Mouse (Mus musculus): Measurements from ENCODE around the gene Rbms3. TPM values are rescaled to one million over a fixed set of nuclear protein-coding genes. Genes with fewer than 3 reads are reported as not detected.

Rbms3 gene
- polyA plus RNA-seq, 1 experiment from 2014 or later: 76.1 TPM

DNA sequence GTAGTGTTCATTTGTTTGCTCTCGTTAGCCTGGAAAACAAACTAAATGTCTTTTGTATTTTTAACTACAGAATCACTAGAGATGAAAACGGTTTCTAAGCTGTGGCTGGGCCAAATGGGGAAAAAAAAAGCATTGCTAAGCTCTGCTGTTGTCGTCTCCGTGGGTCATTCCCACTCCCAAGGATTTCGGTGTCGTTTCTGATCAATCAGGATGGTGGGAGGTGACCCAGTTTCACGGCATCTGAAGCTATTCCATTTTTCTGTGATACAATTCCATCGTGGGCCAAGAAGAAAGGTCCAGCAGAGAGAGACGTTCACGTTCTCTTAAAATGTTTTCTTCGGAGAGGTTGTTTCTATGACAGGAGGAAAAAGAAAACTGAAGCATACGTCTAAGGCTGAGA lies 354.9 kb downstream of the Rbms3 start:
- Histone ChIP-seq H3K9ac (ENCODE audit: low read length) (no peak overlapping the region), H3K9me3 (replicated peaks; ENCODE audit: control insufficient read depth, low read length) (no peaks in the 10 kb centered on the region), H3K27me3 (ENCODE audit: control insufficient read depth, insufficient read depth, low read length) (no peaks in the 10 kb centered on the region), H3K4me1 (ENCODE audit: control insufficient read depth, insufficient read depth, low read length) (no peaks in the 10 kb centered on the region), H3K36me3 (ENCODE audit: control insufficient read depth, insufficient read depth, low read length) (no peaks in the 10 kb centered on the region), H3K4me2 (ENCODE audit: low read depth, low read length) (no peak overlapping the region), H3K4me3 (replicated peaks; ENCODE audit: low read length) (no peak overlapping the region), H3K27ac (ENCODE audit: low read length) (no peak overlapping the region)
- WGBS: 84% methylated on average over 12 of the region's 12 CpGs
- ATAC-seq (ENCODE audit: insufficient read depth, low FRiP score): no peak

DNA sequence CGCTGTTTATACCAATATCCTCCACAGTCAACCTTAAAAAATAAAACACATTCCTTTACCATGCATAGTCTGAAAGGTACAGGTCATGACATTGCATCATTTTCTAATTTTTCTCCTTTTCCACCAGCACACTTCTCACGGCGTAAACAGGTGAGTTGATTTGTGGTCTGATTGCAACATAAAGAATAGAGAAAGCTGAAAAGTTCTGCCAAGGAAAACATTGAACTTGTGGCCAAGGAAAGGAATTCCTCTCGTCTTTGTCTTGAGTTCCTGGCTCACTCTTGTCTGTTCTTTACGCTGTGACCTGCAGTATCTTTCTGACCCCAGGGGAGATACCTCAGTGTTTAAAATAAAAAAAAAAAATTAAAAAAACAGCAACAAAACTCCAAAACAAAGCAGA lies 370.1 kb downstream of the Rbms3 start:
- Histone ChIP-seq H3K4me3 (replicated peaks; ENCODE audit: low read length) (no peak overlapping the region), H3K27ac (ENCODE audit: low read length) (no peak overlapping the region), H3K9ac (ENCODE audit: low read length) (no peak overlapping the region), H3K4me1 (ENCODE audit: control insufficient read depth, insufficient read depth, low read length) (no peaks in the 10 kb centered on the region), H3K36me3 (ENCODE audit: control insufficient read depth, insufficient read depth, low read length) (no peaks in the 10 kb centered on the region), H3K9me3 (replicated peaks; ENCODE audit: control insufficient read depth, low read length) (no peaks in the 10 kb centered on the region), H3K27me3 (ENCODE audit: control insufficient read depth, insufficient read depth, low read length) (no peaks in the 10 kb centered on the region), H3K4me2 (ENCODE audit: low read depth, low read length) (no peak overlapping the region)
- no peak for ATAC-seq (ENCODE audit: insufficient read depth, low FRiP score)
- 83% methylated on average over 5 of the region's 5 CpGs for WGBS

DNA sequence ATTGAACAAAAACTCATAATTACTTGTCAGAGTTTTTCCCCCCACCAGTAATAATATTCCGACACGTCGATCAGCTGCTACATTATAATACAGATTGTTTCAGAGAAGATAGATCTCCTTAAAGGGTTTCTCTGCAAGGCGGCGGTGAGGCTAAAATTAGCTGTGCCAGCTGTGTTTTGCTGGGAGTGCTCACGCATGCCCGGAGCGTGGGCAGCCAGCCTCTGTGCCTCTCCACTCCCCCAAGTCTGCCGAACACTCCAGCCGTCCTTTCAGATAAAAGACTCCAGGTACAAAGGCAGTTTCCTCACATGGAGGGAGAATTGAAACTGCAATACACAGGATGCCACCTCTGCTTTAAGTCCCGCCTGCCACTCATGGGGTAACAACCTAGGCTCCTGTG lies 376.4 kb downstream of the Rbms3 start:
- no peaks in the 10 kb centered on the region for H3K36me3 ChIP-seq (ENCODE audit: control insufficient read depth, insufficient read depth, low read length)
- no peak for ATAC-seq (ENCODE audit: insufficient read depth, low FRiP score)
- H3K27me3 ChIP-seq (ENCODE audit: control insufficient read depth, insufficient read depth, low read length): no peaks in the 10 kb centered on the region
- H3K27ac ChIP-seq (ENCODE audit: low read length): no peak overlapping the region
- peak overlapping the region; percentile 67 for H3K4me2 ChIP-seq (ENCODE audit: low read depth, low read length)
- H3K4me1 ChIP-seq (ENCODE audit: control insufficient read depth, insufficient read depth, low read length): peaks cover 5% of the 10 kb centered on the region
- 30% methylated on average over 11 of the region's 11 CpGs for WGBS
- no peaks in the 10 kb centered on the region for H3K9me3 ChIP-seq (replicated peaks; ENCODE audit: control insufficient read depth, low read length)
- H3K9ac ChIP-seq (ENCODE audit: low read length): peak overlapping the region; percentile 59; the same call in 1 of the 2 replicates
- peak overlapping the region; percentile 60 for H3K4me3 ChIP-seq (replicated peaks; ENCODE audit: low read length)

DNA sequence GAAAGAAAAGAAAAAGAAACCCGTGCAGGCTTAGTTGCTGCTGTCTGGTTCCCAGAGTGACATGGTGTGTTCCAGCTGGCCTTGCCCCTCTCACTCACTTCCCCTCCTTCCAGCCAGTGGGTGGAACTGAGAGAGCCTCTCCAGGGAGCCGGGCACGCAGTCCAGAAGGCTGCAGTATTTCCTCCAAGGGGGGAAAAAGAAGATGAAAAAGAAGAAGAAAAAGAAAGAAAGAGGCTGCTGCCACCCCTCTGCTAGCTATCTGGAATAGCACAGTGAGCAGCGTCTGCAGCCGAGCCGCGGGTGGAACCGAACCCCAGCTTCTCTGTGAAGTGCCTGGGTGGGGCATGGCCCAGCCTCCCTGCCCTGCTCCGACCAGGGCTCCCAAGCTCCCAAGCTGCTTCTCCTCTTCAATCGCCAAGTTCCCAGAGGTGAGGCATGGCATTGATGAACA lies 377.3 kb downstream of the Rbms3 start:
- H3K36me3 ChIP-seq (ENCODE audit: control insufficient read depth, insufficient read depth, low read length): no peaks in the 10 kb centered on the region
- H3K4me2 ChIP-seq (ENCODE audit: low read depth, low read length): peak overlapping the region; percentile 67
- peak; percentile 85; the same call in 1 of the 2 replicates for ATAC-seq (ENCODE audit: insufficient read depth, low FRiP score)
- peak overlapping the region; percentile 60 for H3K4me3 ChIP-seq (replicated peaks; ENCODE audit: low read length)
- H3K9ac ChIP-seq (ENCODE audit: low read length): peak overlapping the region; percentile 74
- no peaks in the 10 kb centered on the region for H3K9me3 ChIP-seq (replicated peaks; ENCODE audit: control insufficient read depth, low read length)
- peaks cover 13% of the 10 kb centered on the region for H3K4me1 ChIP-seq (ENCODE audit: control insufficient read depth, insufficient read depth, low read length)
- peak overlapping the region; percentile 89 for H3K27ac ChIP-seq (ENCODE audit: low read length)
- WGBS: 0% methylated on average over 10 of the region's 10 CpGs
- H3K27me3 ChIP-seq (ENCODE audit: control insufficient read depth, insufficient read depth, low read length): no peaks in the 10 kb centered on the region

DNA sequence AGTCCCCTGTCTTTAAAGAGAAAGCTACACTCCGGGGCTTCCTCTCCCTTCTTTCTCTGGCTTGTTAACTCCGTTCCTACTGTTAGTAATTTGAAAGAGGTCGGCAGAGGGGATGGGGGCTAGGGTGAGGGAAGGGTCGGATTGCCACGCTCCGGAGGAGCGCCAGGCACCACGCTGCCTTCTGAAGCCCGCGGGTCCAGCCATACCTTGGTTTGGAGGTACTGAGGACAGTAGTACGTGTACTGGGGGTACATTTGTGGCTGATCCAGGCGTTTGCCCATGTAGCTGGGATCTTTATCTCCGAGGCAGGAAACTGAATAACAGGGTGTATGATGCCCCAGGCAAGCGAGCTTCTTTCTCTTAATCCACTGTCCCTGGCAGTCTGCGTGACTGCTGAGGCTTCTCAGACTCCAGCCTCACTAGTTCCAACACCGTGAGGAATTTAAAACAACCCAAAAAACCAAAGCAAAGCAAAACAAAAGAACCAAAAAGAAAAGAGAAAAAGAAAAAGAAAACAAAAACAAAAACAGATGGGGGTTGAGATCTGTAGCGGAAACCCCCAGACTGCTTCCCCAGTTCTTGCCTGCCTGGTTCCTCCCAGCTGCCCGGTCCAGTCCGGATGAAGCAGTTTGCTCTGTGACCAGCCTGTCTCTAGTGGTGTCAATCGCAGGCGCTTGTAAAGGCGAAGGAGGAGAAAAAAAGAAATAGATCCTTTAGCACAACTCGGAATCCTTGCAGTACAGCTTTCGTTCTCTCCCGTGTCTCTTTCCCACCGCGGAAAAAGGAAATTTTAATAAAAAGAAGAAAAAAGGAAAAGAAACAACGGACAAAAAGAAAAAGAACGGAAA lies 378.0 kb downstream of the Rbms3 start:
- Histone ChIP-seq H3K4me3 (replicated peaks; ENCODE audit: low read length) (peak overlapping the region; percentile 60), H3K36me3 (ENCODE audit: control insufficient read depth, insufficient read depth, low read length) (no peaks in the 10 kb centered on the region), H3K27ac (ENCODE audit: low read length) (peak overlapping the region; percentile 89), H3K4me2 (ENCODE audit: low read depth, low read length) (peak overlapping the region; percentile 67), H3K9me3 (replicated peaks; ENCODE audit: control insufficient read depth, low read length) (no peaks in the 10 kb centered on the region), H3K4me1 (ENCODE audit: control insufficient read depth, insufficient read depth, low read length) (peaks cover 19% of the 10 kb centered on the region), H3K9ac (ENCODE audit: low read length) (peak overlapping the region; percentile 74), H3K27me3 (ENCODE audit: control insufficient read depth, insufficient read depth, low read length) (no peaks in the 10 kb centered on the region)
- ATAC-seq (ENCODE audit: insufficient read depth, low FRiP score): peak; percentile 51; the same call in 1 of the 2 replicates
- WGBS: under 1% methylated on average over 29 of the region's 29 CpGs

DNA sequence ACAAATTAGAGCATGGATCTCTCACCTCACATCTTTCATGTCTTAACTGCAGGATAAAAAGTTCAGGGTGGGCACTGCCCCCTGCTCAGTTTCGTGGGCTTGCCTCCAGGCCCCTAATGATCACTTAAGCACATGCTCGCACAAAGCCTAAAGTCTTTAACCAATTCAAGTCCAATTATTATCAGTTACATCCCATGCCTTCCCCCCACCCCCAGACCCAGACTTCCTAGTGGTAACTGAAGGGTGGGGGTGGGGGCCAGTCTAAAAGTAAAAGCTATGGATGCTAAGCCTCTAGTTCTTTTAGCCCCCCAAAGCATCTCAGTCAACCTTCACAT lies 378.9 kb downstream of the Rbms3 start:
- Histone ChIP-seq H3K4me3 (replicated peaks; ENCODE audit: low read length) (peak overlapping the region; percentile 60), H3K9me3 (replicated peaks; ENCODE audit: control insufficient read depth, low read length) (no peaks in the 10 kb centered on the region), H3K36me3 (ENCODE audit: control insufficient read depth, insufficient read depth, low read length) (no peaks in the 10 kb centered on the region), H3K27ac (ENCODE audit: low read length) (peak overlapping the region; percentile 89), H3K9ac (ENCODE audit: low read length) (peak overlapping the region; percentile 74), H3K4me2 (ENCODE audit: low read depth, low read length) (peak overlapping the region; percentile 67), H3K4me1 (ENCODE audit: control insufficient read depth, insufficient read depth, low read length) (peaks cover 26% of the 10 kb centered on the region), H3K27me3 (ENCODE audit: control insufficient read depth, insufficient read depth, low read length) (no peaks in the 10 kb centered on the region)
- 11% methylated on average over 2 of the region's 2 CpGs for WGBS
- ATAC-seq (ENCODE audit: insufficient read depth, low FRiP score): no peak

DNA sequence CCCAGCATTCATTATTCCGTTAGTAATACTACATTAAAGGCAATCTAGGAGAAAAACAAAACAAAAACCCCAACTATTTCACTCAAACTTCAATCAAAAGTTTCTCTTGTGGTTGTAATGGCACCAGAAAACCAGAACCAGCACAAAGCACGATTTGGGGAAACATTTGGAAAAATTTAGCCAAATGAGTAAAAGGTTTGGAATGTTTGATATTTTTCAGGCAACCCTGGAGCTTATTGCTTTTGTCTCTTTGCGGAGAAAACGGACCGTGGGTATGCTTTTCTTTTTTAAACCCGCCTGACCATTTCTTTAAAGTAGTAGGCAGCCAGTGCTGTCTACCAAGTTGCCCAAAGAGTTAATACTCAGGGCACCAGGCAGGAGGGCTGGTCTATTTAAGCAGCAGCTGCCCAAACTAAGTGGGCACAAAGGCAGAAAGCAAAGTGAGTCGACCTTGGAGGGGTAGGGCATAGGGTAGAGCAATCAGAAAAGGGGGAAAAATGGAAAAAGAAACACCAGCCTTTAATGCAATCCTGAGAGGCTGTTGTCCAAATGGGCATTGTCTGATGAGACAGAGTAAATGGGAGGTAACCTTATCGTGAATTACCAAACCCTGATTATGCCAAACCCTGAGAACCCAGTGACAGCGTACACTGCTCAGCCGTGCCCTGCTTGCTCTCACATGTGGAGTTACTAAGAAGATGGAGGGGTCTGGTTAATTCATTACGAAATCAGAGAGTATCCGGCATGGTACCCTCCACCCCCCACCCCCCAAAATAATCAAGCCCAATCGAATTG lies 379.5 kb downstream of the Rbms3 start:
- H3K27ac ChIP-seq (ENCODE audit: low read length): peak overlapping the region; percentile 89
- H3K4me1 ChIP-seq (ENCODE audit: control insufficient read depth, insufficient read depth, low read length): peaks cover 26% of the 10 kb centered on the region
- WGBS: 27% methylated on average over 13 of the region's 13 CpGs
- H3K9ac ChIP-seq (ENCODE audit: low read length): peak overlapping the region; percentile 74
- H3K36me3 ChIP-seq (ENCODE audit: control insufficient read depth, insufficient read depth, low read length): no peaks in the 10 kb centered on the region
- H3K4me2 ChIP-seq (ENCODE audit: low read depth, low read length): peak overlapping the region; percentile 67
- peak overlapping the region; percentile 60 for H3K4me3 ChIP-seq (replicated peaks; ENCODE audit: low read length)
- no peaks in the 10 kb centered on the region for H3K9me3 ChIP-seq (replicated peaks; ENCODE audit: control insufficient read depth, low read length)
- no peak for ATAC-seq (ENCODE audit: insufficient read depth, low FRiP score)
- H3K27me3 ChIP-seq (ENCODE audit: control insufficient read depth, insufficient read depth, low read length): no peaks in the 10 kb centered on the region

DNA sequence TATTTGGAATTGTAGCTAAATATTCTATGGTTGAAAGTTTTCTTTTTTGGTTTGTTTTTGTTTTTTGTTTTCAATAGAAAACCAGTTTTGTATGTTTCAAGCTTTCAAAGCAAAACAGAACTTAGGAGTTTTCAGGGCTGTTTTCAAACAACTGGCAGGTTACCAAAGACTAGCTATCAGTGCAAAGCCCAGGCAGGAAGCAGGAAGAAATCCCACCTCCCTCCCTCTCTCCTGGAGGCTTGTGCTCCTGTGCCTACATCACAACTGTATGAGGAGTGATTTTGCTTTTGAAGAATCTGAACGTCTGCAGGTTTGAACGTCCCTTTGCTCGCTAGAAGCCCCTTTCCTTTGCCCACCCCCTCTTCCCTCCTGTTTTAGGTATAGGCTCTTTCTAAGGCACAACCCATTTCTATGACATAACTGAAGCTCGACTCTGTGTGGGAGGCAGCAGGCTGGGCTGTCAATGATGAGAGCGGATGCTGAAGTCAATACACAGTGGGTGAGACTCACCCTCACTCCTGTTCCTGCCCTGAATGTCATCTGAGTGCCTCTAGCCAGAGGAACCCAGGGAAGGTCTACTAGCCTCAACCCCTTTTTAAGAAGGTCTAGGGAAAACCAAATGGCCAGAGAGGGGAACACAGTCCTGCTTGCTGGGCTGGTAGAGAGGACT lies 382.3 kb downstream of the Rbms3 start:
- H3K4me2 ChIP-seq (ENCODE audit: low read depth, low read length): peak overlapping the region; percentile 44
- no peaks in the 10 kb centered on the region for H3K27me3 ChIP-seq (ENCODE audit: control insufficient read depth, insufficient read depth, low read length)
- H3K4me1 ChIP-seq (ENCODE audit: control insufficient read depth, insufficient read depth, low read length): peaks cover 26% of the 10 kb centered on the region
- H3K9ac ChIP-seq (ENCODE audit: low read length): peak overlapping the region; percentile 4; the same call in 1 of the 2 replicates
- H3K4me3 ChIP-seq (replicated peaks; ENCODE audit: low read length): peak overlapping the region; percentile 2
- ATAC-seq (ENCODE audit: insufficient read depth, low FRiP score): no peak
- WGBS: 9% methylated on average over 5 of the region's 5 CpGs
- no peaks in the 10 kb centered on the region for H3K36me3 ChIP-seq (ENCODE audit: control insufficient read depth, insufficient read depth, low read length)
- no peaks in the 10 kb centered on the region for H3K9me3 ChIP-seq (replicated peaks; ENCODE audit: control insufficient read depth, low read length)
- H3K27ac ChIP-seq (ENCODE audit: low read length): peak overlapping the region; percentile 28

Measured in stomach, embryonic 16.5 days (tissue).